Mouse (Mus musculus): Measurements from ENCODE around the gene Syt17. TPM values are rescaled to one million over a fixed set of nuclear protein-coding genes. Genes with fewer than 3 reads are reported as not detected.
"Not testable (repeated sequence)": the region's sequence is repeated elsewhere in the genome, so short reads cannot be mapped to it uniquely, and the experiment has no call there.

The Syt17 gene
- polyA plus RNA-seq, 1 experiment from 2014 or later = 8.3 TPM

- Histone ChIP-seq H3K9ac (ENCODE audit: low read length) (no peak overlapping the region), H3K4me2 (ENCODE audit: low read length) (no peak overlapping the region), H3K27me3 (replicated peaks; ENCODE audit: control insufficient read depth, insufficient read depth, low read length) (no peaks in the 10 kb centered on the region), H3K36me3 (ENCODE audit: control insufficient read depth, insufficient read depth, low read length) (no peaks in the 10 kb centered on the region), H3K27ac (ENCODE audit: low read depth) (no peak overlapping the region), H3K4me1 (replicated peaks; ENCODE audit: control insufficient read depth, insufficient read depth, low read length) (no peaks in the 10 kb centered on the region), H3K4me3 (ENCODE audit: low read depth, low read length) (no peak overlapping the region), H3K9me3 (ENCODE audit: control insufficient read depth, low read length) (no peaks in the 10 kb centered on the region)
- no peak for ATAC-seq (replicated peaks; ENCODE audit: low FRiP score, low TSS enrichment, low read depth)
- peak; percentile 65 for DNase-seq (ENCODE audit: low spot score)
- 42% methylated on average over 3 of the region's 3 CpGs for WGBS
These were observed 89.0 kb downstream of the Syt17 start for GRCm38 (mm10) chr7:118358977-118359376.

- not testable (repeated sequence) for H3K27me3 ChIP-seq (replicated peaks; ENCODE audit: control insufficient read depth, insufficient read depth, low read length); H3K9me3 ChIP-seq (ENCODE audit: control insufficient read depth, low read length); DNase-seq (ENCODE audit: low spot score); ATAC-seq (replicated peaks; ENCODE audit: low FRiP score, low TSS enrichment, low read depth); H3K4me3 ChIP-seq (ENCODE audit: low read depth, low read length); H3K4me1 ChIP-seq (replicated peaks; ENCODE audit: control insufficient read depth, insufficient read depth, low read length); H3K9ac ChIP-seq (ENCODE audit: low read length); H3K4me2 ChIP-seq (ENCODE audit: low read length); H3K36me3 ChIP-seq (ENCODE audit: control insufficient read depth, insufficient read depth, low read length); H3K27ac ChIP-seq (ENCODE audit: low read depth)
- 78% methylated on average over 8 of the region's 8 CpGs for WGBS
These were observed 91.5 kb downstream of the Syt17 start for GRCm38 (mm10) chr7:118356410-118357005.

GRCm38 (mm10) chr7:118350840-118351239, 97.2 kb downstream of the Syt17 start:
- Histone ChIP-seq H3K36me3 (ENCODE audit: control insufficient read depth, insufficient read depth, low read length) (no peaks in the 10 kb centered on the region), H3K27me3 (replicated peaks; ENCODE audit: control insufficient read depth, insufficient read depth, low read length) (no peaks in the 10 kb centered on the region), H3K4me3 (ENCODE audit: low read depth, low read length) (no peak overlapping the region), H3K9me3 (ENCODE audit: control insufficient read depth, low read length) (no peaks in the 10 kb centered on the region), H3K4me1 (replicated peaks; ENCODE audit: control insufficient read depth, insufficient read depth, low read length) (no peaks in the 10 kb centered on the region), H3K4me2 (ENCODE audit: low read length) (no peak overlapping the region), H3K9ac (ENCODE audit: low read length) (no peak overlapping the region), H3K27ac (ENCODE audit: low read depth) (no peak overlapping the region)
- WGBS = 77% methylated on average over 2 of the region's 2 CpGs
- ATAC-seq (replicated peaks; ENCODE audit: low FRiP score, low TSS enrichment, low read depth) (no peak), DNase-seq (ENCODE audit: low spot score) (no peak)

DNA sequence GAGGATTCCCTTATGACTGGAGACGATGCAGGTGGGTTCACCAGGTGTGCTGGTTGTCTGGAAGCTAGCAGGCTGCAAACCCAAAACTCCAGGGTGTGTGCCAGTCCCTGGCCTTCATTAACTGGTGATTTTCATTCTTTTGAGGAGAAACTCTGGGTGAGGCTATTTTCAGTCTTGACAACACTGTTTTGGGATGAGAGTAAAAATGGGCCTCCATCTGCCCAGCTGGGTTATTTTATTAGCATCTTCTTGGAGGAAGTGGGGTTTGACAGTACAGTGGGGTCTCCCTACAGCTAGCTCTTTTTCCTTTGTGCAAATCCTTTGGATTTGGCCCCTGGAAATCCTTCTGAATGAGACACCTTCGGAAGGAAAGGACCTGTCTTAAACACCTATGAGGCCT, 101.1 kb downstream of the Syt17 start:
- Histone ChIP-seq H3K4me3 (ENCODE audit: low read depth, low read length) (no peak overlapping the region), H3K9ac (ENCODE audit: low read length) (no peak overlapping the region), H3K9me3 (ENCODE audit: control insufficient read depth, low read length) (no peaks in the 10 kb centered on the region), H3K4me1 (replicated peaks; ENCODE audit: control insufficient read depth, insufficient read depth, low read length) (no peaks in the 10 kb centered on the region), H3K4me2 (ENCODE audit: low read length) (no peak overlapping the region), H3K27ac (ENCODE audit: low read depth) (no peak overlapping the region), H3K27me3 (replicated peaks; ENCODE audit: control insufficient read depth, insufficient read depth, low read length) (no peaks in the 10 kb centered on the region), H3K36me3 (ENCODE audit: control insufficient read depth, insufficient read depth, low read length) (no peaks in the 10 kb centered on the region)
- WGBS = 79% methylated on average over 2 of the region's 2 CpGs
- DNase-seq (ENCODE audit: low spot score) (no peak), ATAC-seq (replicated peaks; ENCODE audit: low FRiP score, low TSS enrichment, low read depth) (no peak)

GRCm38 (mm10) chr7:118346432-118346831, 101.6 kb downstream of the Syt17 start:
- Histone ChIP-seq H3K4me3 (ENCODE audit: low read depth, low read length) (no peak overlapping the region), H3K9me3 (ENCODE audit: control insufficient read depth, low read length) (no peaks in the 10 kb centered on the region), H3K27me3 (replicated peaks; ENCODE audit: control insufficient read depth, insufficient read depth, low read length) (no peaks in the 10 kb centered on the region), H3K36me3 (ENCODE audit: control insufficient read depth, insufficient read depth, low read length) (no peaks in the 10 kb centered on the region), H3K27ac (ENCODE audit: low read depth) (no peak overlapping the region), H3K4me1 (replicated peaks; ENCODE audit: control insufficient read depth, insufficient read depth, low read length) (no peaks in the 10 kb centered on the region), H3K9ac (ENCODE audit: low read length) (no peak overlapping the region), H3K4me2 (ENCODE audit: low read length) (no peak overlapping the region)
- DNase-seq (ENCODE audit: low spot score) (no peak), ATAC-seq (replicated peaks; ENCODE audit: low FRiP score, low TSS enrichment, low read depth) (no peak)
- WGBS = 68% methylated on average over 2 of the region's 2 CpGs

DNA sequence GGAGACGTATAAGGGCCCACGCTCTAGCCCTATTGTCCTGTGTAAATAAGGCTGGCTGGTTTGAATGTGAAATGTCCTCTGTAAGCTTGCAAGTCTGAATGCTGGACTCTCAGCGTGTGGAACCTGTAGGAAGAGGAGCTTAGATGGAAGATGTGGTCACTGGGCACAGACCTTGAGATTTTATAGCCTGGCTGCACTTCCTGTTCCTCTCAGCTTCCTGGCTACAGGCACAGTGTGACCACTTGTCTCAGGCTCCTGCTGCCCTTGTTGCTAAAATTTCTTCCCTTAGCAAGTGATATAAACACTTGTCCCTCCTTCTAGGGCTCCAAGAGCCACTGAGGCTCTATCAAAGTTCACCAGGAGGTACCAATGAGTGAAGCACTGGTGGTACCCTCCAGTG, 102.6 kb downstream of the Syt17 start:
- H3K27ac ChIP-seq (ENCODE audit: low read depth) = no peak overlapping the region
- H3K9me3 ChIP-seq (ENCODE audit: control insufficient read depth, low read length) = no peaks in the 10 kb centered on the region
- no peak overlapping the region for H3K4me3 ChIP-seq (ENCODE audit: low read depth, low read length)
- ATAC-seq (replicated peaks; ENCODE audit: low FRiP score, low TSS enrichment, low read depth) = no peak
- DNase-seq (ENCODE audit: low spot score) = no peak
- H3K4me2 ChIP-seq (ENCODE audit: low read length) = no peak overlapping the region
- no peaks in the 10 kb centered on the region for H3K4me1 ChIP-seq (replicated peaks; ENCODE audit: control insufficient read depth, insufficient read depth, low read length)
- H3K36me3 ChIP-seq (ENCODE audit: control insufficient read depth, insufficient read depth, low read length) = no peaks in the 10 kb centered on the region
- H3K9ac ChIP-seq (ENCODE audit: low read length) = no peak overlapping the region
- H3K27me3 ChIP-seq (replicated peaks; ENCODE audit: control insufficient read depth, insufficient read depth, low read length) = no peaks in the 10 kb centered on the region
- WGBS = 76% methylated on average over 3 of the region's 3 CpGs

DNA sequence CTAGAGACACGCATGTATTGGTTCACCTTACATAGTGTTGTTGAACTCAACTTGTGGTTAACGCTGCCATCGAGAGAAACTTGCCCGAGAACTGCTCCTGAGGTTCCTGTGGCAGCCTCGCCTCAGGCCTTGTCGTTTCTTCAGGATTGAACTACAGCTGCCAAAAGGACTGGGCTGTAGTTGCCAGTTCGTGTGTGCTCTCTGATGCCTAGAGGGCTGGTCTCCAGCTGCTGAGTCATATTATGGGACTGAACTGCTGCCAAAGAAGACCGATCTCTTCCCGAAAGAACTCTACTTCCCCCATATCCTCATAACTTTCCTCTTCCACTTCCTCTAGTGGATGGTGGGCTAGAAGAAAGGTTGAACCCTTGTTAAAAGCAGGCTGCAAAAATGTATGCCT, 103.3 kb downstream of the Syt17 start:
- Histone ChIP-seq H3K4me2 (ENCODE audit: low read length) (no peak overlapping the region), H3K27ac (ENCODE audit: low read depth) (no peak overlapping the region), H3K9me3 (ENCODE audit: control insufficient read depth, low read length) (no peaks in the 10 kb centered on the region), H3K27me3 (replicated peaks; ENCODE audit: control insufficient read depth, insufficient read depth, low read length) (no peaks in the 10 kb centered on the region), H3K36me3 (ENCODE audit: control insufficient read depth, insufficient read depth, low read length) (no peaks in the 10 kb centered on the region), H3K4me1 (replicated peaks; ENCODE audit: control insufficient read depth, insufficient read depth, low read length) (no peaks in the 10 kb centered on the region), H3K9ac (ENCODE audit: low read length) (no peak overlapping the region), H3K4me3 (ENCODE audit: low read depth, low read length) (no peak overlapping the region)
- no peak for ATAC-seq (replicated peaks; ENCODE audit: low FRiP score, low TSS enrichment, low read depth)
- no peak for DNase-seq (ENCODE audit: low spot score)
- 81% methylated on average over 9 of the region's 9 CpGs for WGBS

Other genes with a start within 250 kb of the Syt17 start
- 24.2 and 26.4 TPM in 2 replicates for gene Smg1, start 204.6 kb downstream of the Syt17 start, polyA plus RNA-seq (2014; fragmentation: Nextera tagmentation; extraction: Ambion mirVana)
- gene Itpripl2, start 43.8 kb upstream of the Syt17 start, polyA plus RNA-seq (2014; fragmentation: Nextera tagmentation; extraction: Ambion mirVana) = 2.6 and 2.8 TPM in 2 replicates
- 139 and 142 TPM in 2 replicates for gene Coq7, start 85.1 kb upstream of the Syt17 start, polyA plus RNA-seq (2014; fragmentation: Nextera tagmentation; extraction: Ambion mirVana)
- gene Tmc7, start 136.5 kb upstream of the Syt17 start, polyA plus RNA-seq (2014; fragmentation: Nextera tagmentation; extraction: Ambion mirVana) = 3.7 and 4.0 TPM in 2 replicates
- gene Tmc5, start 149.1 kb upstream of the Syt17 start, polyA plus RNA-seq (2014; fragmentation: Nextera tagmentation; extraction: Ambion mirVana) = 4.1 and 5.3 TPM in 2 replicates